Mouse (Mus musculus): ENCODE results near the gene Pacsin2.
"Not testable (repeated sequence)": the region's sequence is repeated elsewhere in the genome, so short reads cannot be mapped to it uniquely, and the experiment has no call there.

Pacsin2 gene

DNA sequence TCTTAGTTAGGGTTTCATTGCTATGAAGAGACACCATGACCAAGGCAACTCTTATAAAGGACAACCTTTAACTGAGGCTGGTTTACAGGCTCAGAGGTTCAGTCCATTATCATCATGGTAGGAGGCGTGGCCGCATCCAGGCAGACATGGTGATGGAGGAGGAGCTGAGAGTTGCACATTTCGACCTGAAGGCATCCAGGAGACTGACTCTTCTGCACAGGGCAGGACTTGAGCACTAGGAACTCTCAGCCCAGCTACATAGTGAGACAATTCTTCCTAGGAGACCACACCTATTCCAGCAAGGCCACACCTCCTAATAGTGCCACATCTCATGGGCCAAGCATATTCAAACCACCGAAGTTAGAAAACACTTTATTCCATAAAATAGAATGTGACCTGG, 15.4 kb upstream of the Pacsin2 start:
- DNase-seq (ENCODE audit: low spot score) = no peak

DNA sequence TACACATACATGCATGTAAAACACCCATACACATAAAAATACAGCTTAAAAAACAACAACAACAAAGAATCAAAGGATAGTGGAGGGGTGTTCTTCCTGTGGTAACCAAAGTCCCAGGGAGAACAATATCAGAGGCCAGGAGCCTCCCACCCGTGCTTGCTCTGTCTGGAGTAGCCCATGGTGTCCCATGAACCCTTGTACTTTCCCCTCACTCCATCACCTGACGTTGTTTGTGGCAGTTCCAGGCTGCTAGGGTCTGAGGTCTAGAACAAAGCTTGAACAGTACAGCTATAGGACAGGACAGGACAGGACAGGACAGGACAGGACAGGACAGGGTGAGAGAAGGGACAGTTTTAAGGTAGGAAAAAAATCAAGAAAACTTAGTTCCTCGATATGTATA, 13.7 kb upstream of the Pacsin2 start:
- no peak for DNase-seq (ENCODE audit: low spot score)

DNA sequence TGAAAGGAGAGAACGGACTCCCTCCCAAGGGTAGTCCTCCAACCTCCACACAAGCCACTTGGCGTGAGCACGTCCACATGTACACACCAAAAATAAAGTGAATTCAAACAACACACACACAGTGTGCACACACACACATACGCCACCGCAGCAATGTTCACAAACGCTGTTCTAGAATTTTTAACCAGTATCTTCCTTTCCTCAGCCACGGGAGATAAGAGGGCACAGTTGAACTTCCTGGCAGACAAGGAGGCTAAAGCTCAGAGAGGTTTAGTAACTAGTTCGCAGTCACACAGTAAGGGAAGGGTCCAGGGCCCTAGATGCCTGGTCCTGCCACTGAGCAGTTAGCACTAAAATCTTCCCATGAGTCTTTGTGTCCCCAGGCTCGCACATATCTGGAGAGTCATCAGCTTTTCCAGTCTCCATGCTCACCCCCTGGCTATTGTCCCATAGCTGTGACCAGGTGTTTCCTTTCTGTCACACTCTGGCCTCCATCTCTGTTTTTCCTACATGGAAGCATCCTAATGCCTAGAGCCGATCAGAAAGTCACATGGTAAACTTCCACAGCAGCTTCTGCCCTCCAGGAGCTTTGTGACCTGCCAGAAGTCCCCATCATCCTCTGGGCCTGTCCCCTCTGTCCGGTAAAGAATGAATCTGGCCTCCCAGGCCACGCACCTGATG, 12.3 kb upstream of the Pacsin2 start:
- no peak for DNase-seq (ENCODE audit: low spot score)

DNA sequence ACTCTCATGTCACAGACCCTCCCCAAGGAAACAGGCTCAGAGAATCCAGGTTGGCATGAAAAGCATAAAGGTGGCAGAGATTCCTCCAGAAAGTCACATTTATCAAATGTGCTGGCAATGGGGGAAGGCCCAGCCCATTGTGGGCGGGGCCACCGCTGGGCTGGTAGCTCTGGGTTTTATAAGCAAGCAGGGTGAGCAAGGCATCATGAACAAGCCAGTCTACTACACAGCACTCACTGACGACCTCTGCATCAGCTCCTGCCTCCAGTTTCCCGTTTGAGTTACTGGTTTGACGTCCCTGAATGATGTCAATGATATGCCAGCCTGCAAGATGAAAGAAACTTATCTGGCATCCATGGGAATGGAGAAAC, 10.0 kb upstream of the Pacsin2 start:
- peak; percentile 15 for DNase-seq (ENCODE audit: low spot score)

DNA sequence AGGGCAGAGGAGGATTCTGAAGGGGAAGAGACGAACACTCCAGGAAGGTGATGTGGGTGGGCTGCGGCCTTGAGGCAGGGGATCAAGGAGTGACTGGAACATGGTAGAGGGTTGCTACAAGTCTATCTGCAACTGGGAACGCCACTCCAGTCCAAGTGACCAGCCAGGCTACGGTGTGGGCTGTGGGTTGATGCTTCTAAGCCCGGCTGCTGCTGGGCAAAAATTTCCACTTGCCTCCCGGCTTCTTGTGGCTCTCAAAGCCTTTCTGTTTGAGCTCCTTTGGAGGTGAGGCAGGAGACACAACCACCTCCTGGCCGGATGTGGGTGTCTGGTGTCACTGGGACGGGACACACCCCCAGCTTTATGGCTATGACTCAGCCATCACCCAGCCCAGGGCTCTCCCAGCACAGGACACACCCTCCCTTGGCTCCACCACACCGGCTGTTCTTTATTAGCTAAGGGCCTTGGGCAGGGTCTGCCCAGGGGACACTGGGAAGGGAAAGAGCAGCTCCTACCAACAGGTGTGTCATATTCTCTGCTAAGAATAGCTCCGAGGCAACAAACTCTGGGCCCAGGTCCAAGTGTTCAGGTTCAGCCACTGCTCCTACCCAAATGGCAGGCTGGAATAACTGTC, 9.5 kb upstream of the Pacsin2 start:
- no peak for DNase-seq (ENCODE audit: low spot score)

DNA sequence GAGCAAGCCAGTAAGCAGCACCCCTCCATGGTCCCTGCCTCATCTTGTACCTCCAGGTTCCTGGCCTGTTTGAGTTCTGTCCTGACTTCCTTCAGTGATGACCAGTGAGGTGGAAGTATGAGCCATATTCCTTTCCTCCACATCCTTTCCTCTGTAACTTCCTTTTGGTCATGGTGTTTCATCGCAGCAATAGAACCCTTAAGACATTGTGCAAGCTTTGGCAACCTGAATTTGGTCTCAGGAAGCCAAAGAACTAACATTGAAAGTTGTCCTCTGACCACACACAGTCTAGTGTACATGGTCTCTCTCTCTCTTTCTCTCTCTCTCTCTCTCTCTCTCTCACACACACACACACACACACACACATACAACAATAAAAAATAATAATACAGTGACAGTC, 8.8 kb upstream of the Pacsin2 start:
- DNase-seq (ENCODE audit: low spot score) = no peak

DNA sequence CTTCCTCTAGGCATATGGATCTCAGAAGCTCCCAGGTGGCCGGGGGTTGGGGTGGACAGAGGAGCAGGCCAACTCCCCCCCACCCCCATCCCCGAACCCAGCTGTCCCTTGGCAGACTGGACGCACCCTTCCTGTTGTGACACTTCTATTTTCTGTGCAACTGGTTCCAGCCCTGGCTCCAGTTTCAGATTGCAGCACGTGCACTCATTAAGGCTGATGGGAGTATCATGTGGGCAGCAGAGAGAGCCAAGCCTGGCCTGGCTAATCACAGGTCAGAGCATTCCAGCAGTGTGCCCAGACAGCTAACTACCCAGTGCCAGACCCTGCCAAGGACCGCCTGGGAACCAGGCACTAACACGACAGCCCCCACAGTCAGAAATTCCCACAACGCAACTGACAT, 7.1 kb upstream of the Pacsin2 start:
- no peak for DNase-seq (ENCODE audit: low spot score)

DNA sequence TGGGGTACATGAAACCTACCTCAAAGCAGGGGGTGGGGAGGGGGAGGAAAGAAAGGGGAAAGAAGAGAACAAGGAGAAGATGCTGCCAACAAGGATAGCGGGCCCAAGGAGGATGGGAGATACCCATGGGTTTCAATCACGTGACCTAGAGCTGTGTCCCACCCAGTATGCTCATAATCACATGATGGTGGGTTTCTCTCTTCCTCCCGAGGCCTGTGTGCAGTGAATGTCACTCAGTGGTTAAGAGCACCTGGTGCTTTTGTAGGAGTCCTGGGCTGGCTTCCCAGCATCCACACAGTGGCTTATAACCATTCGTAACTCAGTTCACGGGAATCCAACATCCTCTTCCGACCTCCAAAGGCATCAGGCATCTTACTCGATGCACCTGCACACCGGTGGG, 6.0 kb upstream of the Pacsin2 start:
- DNase-seq (ENCODE audit: low spot score) = no peak

DNA sequence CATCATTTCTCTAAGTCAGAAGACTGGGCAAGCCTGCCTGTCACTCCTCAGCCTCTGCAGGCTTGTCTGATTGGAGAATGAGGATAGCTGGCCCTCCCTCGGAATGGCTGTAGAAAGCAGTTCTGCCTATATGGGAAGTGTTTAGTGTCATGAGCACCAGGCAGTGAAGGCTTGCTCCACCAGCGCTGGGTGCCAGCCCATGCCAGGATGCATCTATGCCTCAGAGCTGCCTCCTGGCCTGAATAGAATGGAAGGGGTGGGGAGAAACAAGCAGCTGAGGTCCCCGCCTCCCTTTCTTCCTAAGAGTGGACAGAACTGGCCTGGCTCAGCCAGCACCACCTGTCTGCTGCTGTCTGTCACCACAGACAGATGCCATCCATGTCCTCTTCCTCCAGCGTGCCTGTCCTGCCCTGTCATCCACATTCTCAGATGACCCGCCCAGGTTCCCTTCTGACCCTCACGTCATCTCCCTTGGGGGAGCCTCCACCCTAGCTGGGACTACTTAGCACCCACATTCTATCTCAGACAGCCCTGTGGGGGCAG, 4.9 kb upstream of the Pacsin2 start:
- DNase-seq (ENCODE audit: low spot score) = no peak

DNA sequence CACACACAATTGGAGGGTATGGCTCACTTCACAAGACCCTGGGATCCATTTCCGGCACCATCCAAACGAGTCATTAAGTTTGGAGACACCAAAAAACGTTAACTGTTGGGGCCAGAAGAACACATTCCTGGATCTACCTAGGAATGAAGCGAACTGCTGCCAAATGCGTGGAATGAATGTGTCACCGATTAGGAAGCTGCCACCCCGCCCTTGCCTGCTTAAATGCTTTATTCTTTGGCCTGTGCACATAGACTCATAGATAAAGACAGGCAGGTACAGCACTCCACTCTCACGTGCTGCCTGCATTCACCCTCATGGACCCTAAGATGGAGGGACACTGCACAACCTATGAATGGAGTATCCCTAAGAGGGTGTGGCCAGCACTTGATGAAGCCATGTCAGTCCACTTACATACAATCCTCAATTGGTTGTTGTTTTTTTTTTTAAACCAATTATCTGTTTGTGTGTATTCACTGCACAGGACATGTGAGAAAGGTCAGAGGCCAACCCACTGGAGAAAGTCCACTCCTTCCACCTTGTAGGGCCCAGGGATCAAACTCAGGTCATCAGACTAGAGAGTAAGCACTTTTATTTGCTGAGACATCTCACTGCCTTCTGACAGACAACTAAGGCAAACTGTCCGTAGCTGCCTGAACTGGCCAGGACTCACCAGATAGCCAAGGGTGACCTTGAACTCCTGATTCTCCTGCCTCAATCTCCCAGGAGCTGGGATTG, 3.0 kb upstream of the Pacsin2 start:
- DNase-seq (ENCODE audit: low spot score) = no peak

DNA sequence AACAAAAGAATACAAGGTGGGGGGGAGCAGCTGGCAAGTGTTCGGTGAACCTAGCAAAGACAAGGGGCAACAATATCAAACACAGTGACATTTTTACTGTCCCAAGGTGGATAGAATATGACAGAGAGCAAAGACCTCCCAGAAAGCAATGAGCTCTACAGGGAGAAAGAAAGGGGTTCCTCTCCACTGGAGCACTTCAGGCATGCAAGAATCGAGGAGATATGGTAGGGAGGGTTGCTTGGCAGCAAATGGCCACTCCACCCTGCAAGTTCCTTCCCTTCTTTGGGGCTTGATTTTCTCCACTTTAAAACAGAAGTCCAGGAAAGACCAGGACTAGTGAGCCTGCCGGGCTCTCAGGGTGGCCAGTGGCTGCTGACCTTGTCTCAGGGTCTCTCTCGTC, 1.9 kb upstream of the Pacsin2 start:
- no peak for DNase-seq (ENCODE audit: low spot score)

DNA sequence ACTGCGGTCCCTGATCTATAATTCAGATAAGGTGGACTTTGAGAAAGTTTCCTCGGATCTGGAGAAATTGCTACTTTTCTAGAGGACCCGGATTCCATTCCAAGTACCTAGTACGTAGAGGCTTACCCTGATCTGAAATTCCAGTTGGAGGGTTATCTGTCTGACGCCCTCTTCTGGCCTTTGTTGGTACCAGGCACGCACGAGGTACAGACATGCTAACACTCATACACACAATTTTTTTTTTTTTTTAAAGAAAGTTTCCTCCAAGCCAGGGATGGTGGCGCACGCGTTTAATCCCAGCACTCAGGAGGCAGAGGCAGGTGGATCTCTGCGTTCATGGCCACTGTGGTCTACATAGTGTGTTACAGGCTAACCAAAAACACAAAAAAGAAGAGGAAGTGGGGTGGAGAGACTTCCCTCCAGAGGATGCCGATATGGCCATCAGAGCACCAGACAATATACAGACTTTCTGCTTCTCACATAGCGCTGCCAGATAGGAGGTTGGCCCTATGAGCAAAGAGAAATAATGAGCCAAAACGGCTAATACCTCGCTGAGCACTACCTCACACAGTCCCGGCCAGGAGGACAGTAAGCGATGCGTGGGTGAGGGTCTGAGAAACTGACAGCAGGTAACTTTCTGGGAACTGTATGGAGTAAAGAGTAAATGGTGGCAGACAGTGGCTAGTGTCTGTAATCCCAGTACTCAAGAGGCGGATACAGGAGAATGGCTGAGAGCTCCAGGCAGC, 672 bp upstream of the Pacsin2 start:
- DNase-seq (ENCODE audit: low spot score) = no peak

DNA sequence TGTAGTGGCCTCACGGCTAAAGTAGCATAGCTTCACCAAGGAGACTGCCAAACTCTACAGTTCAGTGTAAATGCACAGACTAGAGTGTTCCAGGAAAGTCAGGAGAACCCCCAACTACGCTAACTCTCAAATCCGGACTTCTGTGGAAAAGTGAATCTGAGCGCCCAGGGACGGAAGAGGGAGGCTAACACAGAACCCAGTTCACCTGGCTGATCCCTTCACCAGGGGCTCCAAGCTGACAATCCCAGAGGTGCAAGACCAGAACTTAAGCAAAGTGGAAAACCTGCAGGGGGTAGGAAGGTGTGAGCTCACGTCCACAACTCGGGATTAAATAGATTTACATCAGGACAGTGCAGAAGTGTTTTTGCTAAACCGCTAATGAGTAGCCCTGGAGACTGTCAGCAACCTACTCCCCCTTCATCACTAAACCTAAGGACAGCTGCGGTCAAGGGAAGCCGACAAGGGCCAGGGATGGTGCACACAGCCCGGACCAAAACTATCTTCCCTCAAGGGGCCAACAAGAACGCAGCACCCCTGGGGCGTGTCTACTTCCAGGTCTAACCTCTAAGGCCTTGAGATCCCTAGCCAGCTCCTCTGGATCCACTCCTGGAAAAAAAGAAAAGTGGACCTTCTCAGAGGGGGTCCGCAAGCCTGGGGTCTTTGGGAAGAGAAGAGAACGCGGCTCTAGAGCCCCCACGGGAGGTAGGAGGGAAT, 880 bp downstream of the Pacsin2 start:
- DNase-seq (ENCODE audit: low spot score) = peak; percentile 53

DNA sequence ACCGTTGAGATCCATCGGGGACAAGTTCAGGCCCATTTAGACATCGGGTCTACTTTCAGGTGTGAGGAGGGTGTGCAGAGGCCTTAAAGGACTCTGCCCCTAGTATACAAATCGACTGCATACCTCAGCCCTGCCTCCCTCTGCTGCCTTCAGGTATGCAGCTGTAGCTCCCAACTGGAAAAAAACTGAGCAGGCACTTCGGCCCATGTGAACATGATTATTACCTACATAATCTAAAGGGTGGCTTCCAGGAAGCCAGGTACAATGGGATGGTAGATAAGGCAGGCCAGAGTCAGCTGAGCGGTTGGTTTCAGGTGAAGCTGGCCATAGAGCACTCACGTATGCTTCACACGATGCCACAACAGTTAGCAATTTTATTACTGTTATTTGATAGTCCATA, 2.1 kb downstream of the Pacsin2 start:
- not testable (repeated sequence) for DNase-seq (ENCODE audit: low spot score)

DNA sequence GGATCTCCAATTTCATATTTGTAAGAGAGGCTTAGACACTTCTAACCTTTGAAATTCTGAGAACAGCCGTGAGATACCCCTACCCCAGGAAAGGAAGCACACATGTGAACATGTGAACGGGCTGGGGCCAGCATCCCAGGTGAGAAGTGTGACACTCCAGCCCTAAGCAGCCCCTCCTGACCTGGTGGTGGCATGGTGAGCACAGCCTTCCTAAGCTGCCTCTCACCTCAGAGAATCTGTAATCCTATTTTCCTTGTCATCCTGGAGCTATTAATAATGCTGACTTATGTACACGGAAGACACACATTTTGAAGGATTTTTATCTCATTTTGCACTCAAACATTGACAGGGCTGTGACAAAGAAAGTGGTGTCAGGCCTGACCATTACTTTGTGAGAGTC, 3.5 kb downstream of the Pacsin2 start:
- no peak for DNase-seq (ENCODE audit: low spot score)

DNA sequence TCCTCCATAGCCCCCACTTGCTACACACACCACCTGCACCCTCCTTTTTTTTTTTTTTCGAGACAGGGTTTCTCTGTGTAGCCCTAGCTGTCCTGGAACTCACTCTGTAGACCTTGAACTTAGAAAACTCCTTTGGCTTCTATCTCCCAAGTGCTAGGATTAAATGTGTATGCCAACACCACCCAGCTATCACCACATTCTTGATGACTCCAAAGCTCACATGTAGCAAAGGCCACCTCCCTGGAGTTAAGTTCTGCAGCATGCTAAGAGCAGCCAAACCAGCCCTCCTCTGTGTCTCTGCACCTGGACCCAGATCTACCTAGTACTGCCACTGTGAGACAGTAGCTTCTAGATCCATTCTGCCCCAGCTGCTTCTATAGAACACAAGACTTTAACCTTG, 6.9 kb downstream of the Pacsin2 start:
- no peak for DNase-seq (ENCODE audit: low spot score)

DNA sequence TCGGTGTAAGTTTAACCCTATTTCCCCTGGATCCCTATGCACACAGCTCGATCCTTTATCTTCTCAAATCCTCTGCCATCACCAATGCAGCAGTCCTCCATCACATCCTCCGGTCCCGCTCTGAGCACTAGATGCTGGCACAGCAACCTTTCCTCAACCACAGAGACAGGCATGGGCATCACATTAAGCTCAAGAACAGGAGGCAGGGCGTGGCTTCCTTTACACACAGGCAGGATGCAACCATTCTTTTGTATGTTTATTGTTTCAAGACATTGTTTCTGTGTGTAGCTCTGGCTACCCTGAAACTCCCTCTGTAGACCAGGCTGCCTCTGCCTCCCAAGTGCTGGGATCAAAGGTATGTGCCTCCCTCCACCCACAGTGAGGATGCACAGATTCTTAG, 8.8 kb downstream of the Pacsin2 start:
- DNase-seq (ENCODE audit: low spot score) = no peak

DNA sequence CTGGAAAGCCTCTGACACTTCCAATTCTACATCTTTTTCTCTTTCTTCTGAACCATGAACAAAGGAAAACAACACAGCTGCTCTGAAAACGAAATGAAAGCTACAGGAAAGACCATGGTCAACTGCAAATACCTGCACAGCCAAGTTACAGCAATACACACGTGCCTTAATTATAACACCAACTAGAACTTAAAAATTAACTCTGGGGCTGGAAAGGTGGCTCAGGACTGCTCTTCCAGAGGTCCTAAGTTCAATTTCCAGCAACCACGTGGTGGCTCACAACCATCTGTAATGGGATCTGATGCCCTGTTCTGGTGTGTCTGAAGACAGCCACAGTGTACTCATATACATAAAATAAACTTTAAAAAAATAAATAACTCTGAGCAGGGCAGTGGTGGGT, 9.4 kb downstream of the Pacsin2 start:
- no peak for DNase-seq (ENCODE audit: low spot score)

DNA sequence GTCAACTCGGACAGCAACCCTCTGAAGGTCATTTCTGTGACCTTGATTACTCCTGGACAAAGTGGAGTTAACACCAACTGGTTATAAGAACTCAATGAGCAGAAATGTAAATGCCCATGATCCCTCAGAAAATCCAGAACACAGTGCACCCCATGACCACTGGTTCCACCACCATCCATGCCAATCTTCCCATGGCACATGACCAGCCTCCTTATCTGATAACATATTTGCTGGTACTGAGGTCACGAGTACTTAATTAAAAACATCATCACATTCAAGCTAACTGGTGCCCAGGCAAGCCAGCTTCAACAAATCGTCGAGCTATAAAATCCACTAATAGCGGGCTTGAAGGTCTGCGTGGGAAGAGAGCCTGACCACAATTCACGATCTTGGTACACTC, 10.0 kb downstream of the Pacsin2 start:
- no peak for DNase-seq (ENCODE audit: low spot score)

DNA sequence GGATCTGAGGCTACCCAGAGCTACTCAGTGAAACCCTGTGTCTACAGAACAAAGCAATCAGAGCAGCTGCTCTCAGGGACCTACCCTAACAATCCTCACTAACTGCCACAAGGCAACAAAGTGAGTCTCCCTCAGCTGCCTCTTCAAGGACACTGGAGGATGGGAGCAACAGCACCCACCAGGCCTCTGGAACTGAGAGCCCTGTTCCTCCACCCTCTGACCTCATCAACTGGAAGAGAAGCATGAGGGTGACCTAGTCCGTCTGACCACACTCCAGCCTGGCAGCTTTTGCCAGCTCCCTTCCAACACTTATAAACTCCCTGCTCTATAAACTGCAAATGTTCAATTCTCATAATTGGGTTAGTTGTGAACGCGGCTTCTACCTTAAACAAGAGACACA, 10.5 kb downstream of the Pacsin2 start:
- DNase-seq (ENCODE audit: low spot score) = no peak

DNA sequence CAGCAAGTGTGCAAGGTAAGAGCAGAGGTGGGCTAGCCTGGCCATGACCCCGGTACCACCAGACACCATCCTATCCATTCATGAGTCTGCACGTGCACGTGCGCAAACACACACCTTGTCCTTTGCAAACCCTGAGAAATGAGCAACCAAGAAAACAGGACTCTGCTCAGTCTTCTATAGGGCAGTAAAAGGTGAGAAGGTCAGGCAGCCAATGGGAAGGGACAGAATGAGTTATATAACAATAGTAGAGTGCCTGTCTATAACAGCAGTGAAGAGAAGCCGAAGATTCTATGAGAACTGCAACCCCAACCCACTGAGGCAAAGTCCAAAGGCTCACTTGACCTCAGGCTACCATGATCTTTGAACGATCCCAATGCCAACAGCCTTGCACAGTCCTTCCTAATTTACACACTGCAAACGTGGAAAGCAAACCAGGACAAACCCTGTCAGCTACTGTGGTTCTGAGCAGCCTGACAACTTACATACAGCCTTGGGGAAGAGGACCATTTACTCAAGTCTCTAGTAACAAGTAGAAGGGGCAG, 12.1 kb downstream of the Pacsin2 start:
- DNase-seq (ENCODE audit: low spot score) = no peak

Data from embryo, embryonic 10.5 days (tissue).